Mouse (Mus musculus): Measurements from ENCODE around the gene Dag1. TPM values are rescaled to one million over a fixed set of nuclear protein-coding genes. Genes with fewer than 3 reads are reported as not detected.

Dag1 gene
- polyA plus RNA-seq, 1 experiment: 17.2 TPM

GRCm38 (mm10) chr9:108284410-108284809 lies 20.7 kb upstream of the Dag1 start:
- TF ChIP-seq CTCF (IDR thresholded peaks at IDR 0.05; ENCODE audit: control insufficient read depth, insufficient read depth, insufficient replicate concordance, low read depth, low read length) (no peak), POLR2A (IDR thresholded peaks at IDR 0.05; ENCODE audit: control insufficient read depth, low read depth, low read length) (no peak)
- Histone ChIP-seq H3K4me3 (ENCODE audit: control insufficient read depth, low read depth, low read length) (no peak overlapping the region), H3K36me3 (ENCODE audit: control insufficient read depth, insufficient read depth, low read length) (no peaks in the 10 kb centered on the region), H3K27ac (ENCODE audit: control insufficient read depth, insufficient read depth, low read depth, low read length) (no peak overlapping the region), H3K27me3 (ENCODE audit: control insufficient read depth, insufficient read depth, low read length) (no peaks in the 10 kb centered on the region), H3K4me1 (ENCODE audit: control insufficient read depth, insufficient read depth, low read length) (no peaks in the 10 kb centered on the region; the same call in 1 of the 2 replicates)

- no peak for TF ChIP-seq CTCF (IDR thresholded peaks at IDR 0.05; ENCODE audit: control insufficient read depth, insufficient read depth, insufficient replicate concordance, low read depth, low read length)
- no peak for TF ChIP-seq POLR2A (IDR thresholded peaks at IDR 0.05; ENCODE audit: control insufficient read depth, low read depth, low read length)
- H3K27ac ChIP-seq (ENCODE audit: control insufficient read depth, insufficient read depth, low read depth, low read length): peak overlapping the region; percentile 44
- H3K27me3 ChIP-seq (ENCODE audit: control insufficient read depth, insufficient read depth, low read length): no peaks in the 10 kb centered on the region
- no peaks in the 10 kb centered on the region for H3K36me3 ChIP-seq (ENCODE audit: control insufficient read depth, insufficient read depth, low read length)
- no peaks in the 10 kb centered on the region; the same call in 1 of the 2 replicates for H3K4me1 ChIP-seq (ENCODE audit: control insufficient read depth, insufficient read depth, low read length)
- H3K4me3 ChIP-seq (ENCODE audit: control insufficient read depth, low read depth, low read length): no peak overlapping the region
These were observed 16.5 kb upstream of the Dag1 start for GRCm38 (mm10) chr9:108280071-108280828.

- TF ChIP-seq POLR2A (IDR thresholded peaks at IDR 0.05; ENCODE audit: control insufficient read depth, low read depth, low read length): no peak
- TF ChIP-seq CTCF (IDR thresholded peaks at IDR 0.05; ENCODE audit: control insufficient read depth, insufficient read depth, insufficient replicate concordance, low read depth, low read length): peak; percentile 55; the same call in 1 of the 2 replicates
- no peaks in the 10 kb centered on the region; the same call in 1 of the 2 replicates for H3K4me1 ChIP-seq (ENCODE audit: control insufficient read depth, insufficient read depth, low read length)
- no peak overlapping the region for H3K27ac ChIP-seq (ENCODE audit: control insufficient read depth, insufficient read depth, low read depth, low read length)
- no peaks in the 10 kb centered on the region for H3K36me3 ChIP-seq (ENCODE audit: control insufficient read depth, insufficient read depth, low read length)
- no peak overlapping the region for H3K4me3 ChIP-seq (ENCODE audit: control insufficient read depth, low read depth, low read length)
- H3K27me3 ChIP-seq (ENCODE audit: control insufficient read depth, insufficient read depth, low read length): no peaks in the 10 kb centered on the region
These were observed 15.1 kb upstream of the Dag1 start for GRCm38 (mm10) chr9:108278697-108279450.

- Histone ChIP-seq H3K27me3 (ENCODE audit: control insufficient read depth, insufficient read depth, low read length) (no peaks in the 10 kb centered on the region), H3K4me1 (ENCODE audit: control insufficient read depth, insufficient read depth, low read length) (peaks cover 5% of the 10 kb centered on the region; the same call in 1 of the 2 replicates), H3K4me3 (ENCODE audit: control insufficient read depth, low read depth, low read length) (no peak overlapping the region), H3K27ac (ENCODE audit: control insufficient read depth, insufficient read depth, low read depth, low read length) (no peak overlapping the region), H3K36me3 (ENCODE audit: control insufficient read depth, insufficient read depth, low read length) (no peaks in the 10 kb centered on the region)
- TF ChIP-seq CTCF (IDR thresholded peaks at IDR 0.05; ENCODE audit: control insufficient read depth, insufficient read depth, insufficient replicate concordance, low read depth, low read length) (no peak), POLR2A (IDR thresholded peaks at IDR 0.05; ENCODE audit: control insufficient read depth, low read depth, low read length) (no peak)
These were observed 11.5 kb upstream of the Dag1 start for GRCm38 (mm10) chr9:108275331-108275659.

GRCm38 (mm10) chr9:108274476-108275330 lies 10.9 kb upstream of the Dag1 start:
- H3K4me1 ChIP-seq (ENCODE audit: control insufficient read depth, insufficient read depth, low read length): peaks cover 5% of the 10 kb centered on the region; the same call in 1 of the 2 replicates
- no peak for TF ChIP-seq CTCF (IDR thresholded peaks at IDR 0.05; ENCODE audit: control insufficient read depth, insufficient read depth, insufficient replicate concordance, low read depth, low read length)
- no peak for TF ChIP-seq POLR2A (IDR thresholded peaks at IDR 0.05; ENCODE audit: control insufficient read depth, low read depth, low read length)
- H3K36me3 ChIP-seq (ENCODE audit: control insufficient read depth, insufficient read depth, low read length): no peaks in the 10 kb centered on the region
- no peak overlapping the region for H3K4me3 ChIP-seq (ENCODE audit: control insufficient read depth, low read depth, low read length)
- H3K27ac ChIP-seq (ENCODE audit: control insufficient read depth, insufficient read depth, low read depth, low read length): no peak overlapping the region
- no peaks in the 10 kb centered on the region for H3K27me3 ChIP-seq (ENCODE audit: control insufficient read depth, insufficient read depth, low read length)

- no peaks in the 10 kb centered on the region for H3K27me3 ChIP-seq (ENCODE audit: control insufficient read depth, insufficient read depth, low read length)
- H3K4me1 ChIP-seq (ENCODE audit: control insufficient read depth, insufficient read depth, low read length): peaks cover 5% of the 10 kb centered on the region
- H3K36me3 ChIP-seq (ENCODE audit: control insufficient read depth, insufficient read depth, low read length): no peaks in the 10 kb centered on the region
- H3K4me3 ChIP-seq (ENCODE audit: control insufficient read depth, low read depth, low read length): no peak overlapping the region
- TF ChIP-seq CTCF (IDR thresholded peaks at IDR 0.05; ENCODE audit: control insufficient read depth, insufficient read depth, insufficient replicate concordance, low read depth, low read length): no peak
- TF ChIP-seq POLR2A (IDR thresholded peaks at IDR 0.05; ENCODE audit: control insufficient read depth, low read depth, low read length): no peak
- no peak overlapping the region for H3K27ac ChIP-seq (ENCODE audit: control insufficient read depth, insufficient read depth, low read depth, low read length)
These were observed 9.7 kb upstream of the Dag1 start for GRCm38 (mm10) chr9:108273485-108273884.

Data from testis, adult 2 months (tissue).